Mouse (Mus musculus) natural killer cell, adult 2 months (primary cell): ENCODE measurements around the gene Apoh.

Experiments
- DNase-seq, 2 experiments: peaks; one replicate each; pipeline ENCODE4 v3.0.0; 2022; ENCODE audit warnings: low spot score in 2 of 2

The Apoh gene

GRCm38 (mm10) chr11:108333006-108333405 is 10.1 kb upstream of the Apoh start:
- no peak for DNase-seq

GRCm38 (mm10) chr11:108333583-108334379 is 9.4 kb upstream of the Apoh start:
- no peak for DNase-seq

DNA sequence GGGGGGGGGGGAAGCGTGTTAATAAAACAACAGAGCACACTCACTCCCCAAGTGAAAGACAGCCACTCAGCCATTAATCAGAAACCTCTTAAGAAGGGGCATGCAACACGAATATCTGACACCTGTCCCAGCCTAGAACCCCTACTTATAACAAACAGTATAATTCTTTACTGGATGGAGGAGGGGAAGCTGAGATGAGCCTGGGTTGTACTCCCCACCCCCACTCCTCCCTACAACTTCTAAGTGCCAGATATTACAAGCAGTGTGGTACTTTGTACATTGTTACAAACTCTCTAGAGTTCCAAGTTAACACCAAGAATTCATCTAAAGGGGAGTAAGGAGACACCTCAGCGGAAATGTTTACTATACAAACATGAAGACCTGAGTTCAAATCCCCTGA is 8.5 kb upstream of the Apoh start:
- DNase-seq = no peak

- no peak for DNase-seq
Observed at GRCm38 (mm10) chr11:108335536-108335935, 7.6 kb upstream of the Apoh start.

DNA sequence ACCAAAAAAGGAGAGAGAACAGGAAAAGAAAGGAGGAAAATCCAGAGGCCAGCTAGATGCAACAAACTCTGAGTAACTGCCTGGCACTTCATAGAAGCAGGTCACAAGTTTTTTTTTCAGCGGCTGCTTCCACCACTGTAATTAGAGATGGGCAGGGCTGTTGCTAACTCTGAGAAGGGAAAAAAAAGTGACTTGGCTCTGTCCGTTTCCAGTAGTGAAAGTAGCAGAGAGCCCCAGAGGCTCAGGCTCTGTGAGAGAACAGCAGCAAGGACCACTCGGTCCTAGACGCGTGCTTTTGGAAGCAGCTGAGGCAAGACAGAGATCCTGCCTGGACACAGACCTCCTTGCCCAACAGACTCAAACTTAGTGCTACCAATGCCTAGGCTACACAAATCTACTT is 6.7 kb upstream of the Apoh start:
- DNase-seq = no peak

GRCm38 (mm10) chr11:108340293-108340692 is 2.9 kb upstream of the Apoh start:
- DNase-seq = no peak

DNA sequence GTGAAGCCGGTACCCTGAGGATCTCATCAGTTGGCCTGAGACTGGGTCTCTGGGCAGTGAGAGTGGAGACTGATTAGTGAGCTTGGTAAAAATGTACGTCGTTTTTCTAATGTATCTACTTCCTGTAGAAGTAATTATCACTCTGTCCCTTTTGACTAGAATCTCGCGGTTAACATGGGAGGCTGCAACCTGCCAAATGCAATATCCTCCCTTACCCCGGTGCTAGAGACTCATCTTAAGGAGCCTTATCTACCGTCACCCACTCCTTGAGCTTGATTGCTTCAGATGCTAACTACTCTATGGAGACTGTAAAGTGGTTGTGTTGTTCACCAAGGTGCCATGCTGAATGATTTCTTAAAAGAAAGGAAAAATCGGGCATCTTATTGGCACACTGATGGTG is 1.4 kb upstream of the Apoh start:
- DNase-seq = no peak

DNA sequence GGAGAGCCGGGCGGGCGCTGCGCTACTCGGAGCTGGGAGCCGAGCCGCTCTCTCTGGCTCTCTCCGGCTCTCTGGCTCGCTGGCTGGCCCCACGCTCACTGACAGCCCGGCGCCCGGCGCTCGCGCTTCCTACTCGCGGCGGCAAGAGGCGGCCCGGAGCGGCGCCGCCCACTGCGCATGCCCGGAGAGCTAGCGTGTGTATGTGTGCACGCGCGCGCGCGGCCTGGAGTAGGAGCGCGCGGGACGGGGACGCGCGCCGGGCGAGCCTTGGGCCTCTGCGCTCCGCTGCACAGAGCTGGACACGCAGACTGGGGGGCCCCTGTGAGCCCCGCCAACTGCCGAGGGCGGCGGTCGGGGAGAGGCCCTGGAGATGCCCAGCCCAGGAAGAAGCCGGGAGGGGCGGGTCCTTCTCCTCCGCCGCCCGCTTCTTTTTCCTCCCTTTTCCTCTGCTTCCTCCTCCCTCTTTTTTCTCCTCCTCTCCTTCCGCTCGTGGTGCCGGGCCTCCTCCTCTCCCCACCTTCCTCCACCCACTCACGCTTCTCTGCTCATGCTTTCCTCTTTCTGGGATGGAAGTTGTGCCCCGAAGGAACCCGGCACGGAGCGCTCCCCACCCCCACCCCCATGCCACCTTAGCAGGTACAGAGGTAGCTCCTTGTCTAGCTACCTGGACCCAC is 772 bp downstream of the Apoh start, which contains the start of gene Prkca:
Gene Prkca (minus strand): TSS at position 140 of the 674 bp plus-strand sequence.
- DNase-seq = peak; percentile 84 to 88

DNA sequence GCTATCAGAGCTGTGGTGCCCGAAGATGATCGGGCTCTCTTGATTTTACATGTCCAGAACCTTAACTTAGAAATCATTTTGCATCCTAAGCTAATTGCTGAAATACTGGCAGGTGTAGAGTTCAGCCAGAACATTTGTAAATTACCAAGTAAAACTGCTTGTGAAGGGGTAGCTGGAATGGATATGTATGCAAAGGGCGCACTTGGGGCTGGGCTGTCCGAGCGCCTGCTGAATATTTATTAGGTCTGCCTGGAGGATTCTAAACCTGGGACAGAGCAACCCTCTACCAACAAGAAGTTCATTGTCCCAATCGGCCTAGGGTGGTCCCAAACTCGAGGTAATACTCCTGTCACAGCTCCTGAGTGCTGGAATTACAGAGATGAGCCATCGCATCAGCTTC is 1.6 kb downstream of the Apoh start:
- DNase-seq = no peak

GRCm38 (mm10) chr11:108345321-108345720 is 2.2 kb downstream of the Apoh start:
- DNase-seq = no peak

DNA sequence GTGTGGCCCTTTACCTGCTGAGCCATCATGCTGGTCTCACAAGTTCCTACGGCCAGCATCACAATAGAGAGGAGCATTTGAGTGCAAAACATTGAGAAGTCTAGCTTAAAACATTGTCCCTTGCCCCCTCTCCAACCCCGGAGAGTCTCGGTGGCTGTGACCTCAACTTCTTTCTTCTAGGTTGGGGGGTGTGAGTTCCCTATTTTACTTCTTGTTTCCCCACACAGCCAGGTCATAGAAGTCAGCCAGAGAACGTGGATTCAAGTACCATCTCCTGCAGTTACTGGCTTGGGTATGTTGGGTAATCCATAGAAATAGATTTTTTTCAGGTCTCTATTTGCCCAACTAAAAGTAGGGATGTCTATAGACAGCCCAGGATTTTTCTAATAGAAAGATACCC is 7.6 kb downstream of the Apoh start:
- no peak for DNase-seq

DNA sequence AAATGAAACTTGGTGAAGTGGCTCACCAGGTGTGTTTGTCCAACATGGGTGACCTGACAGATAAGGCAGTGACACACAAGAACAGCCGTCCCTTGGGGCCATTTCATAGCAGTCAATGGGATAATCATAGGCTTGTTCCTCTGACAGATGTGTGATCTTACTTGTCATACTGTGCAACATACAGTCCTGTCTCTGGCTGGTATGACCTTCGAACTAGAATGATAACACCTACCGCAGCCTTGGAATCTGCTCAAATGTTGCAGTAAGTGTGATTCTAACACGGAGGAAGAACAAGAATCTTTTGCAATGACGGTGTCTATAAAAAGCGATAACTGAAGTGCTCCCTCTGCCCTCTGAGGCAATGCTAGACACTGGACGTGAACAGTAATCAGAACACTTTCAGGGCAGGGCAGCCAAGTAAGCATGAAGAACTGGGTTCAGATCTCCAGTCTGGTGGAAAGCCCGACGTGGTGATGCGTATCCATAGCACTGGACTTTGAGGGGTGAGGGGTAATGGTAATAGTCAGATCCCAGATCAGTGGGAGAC is 9.8 kb downstream of the Apoh start:
- no peak for DNase-seq

GRCm38 (mm10) chr11:108356020-108356419 is 12.9 kb downstream of the Apoh start:
- DNase-seq = no peak

GRCm38 (mm10) chr11:108358911-108359310 is 15.8 kb downstream of the Apoh start:
- no peak for DNase-seq

DNA sequence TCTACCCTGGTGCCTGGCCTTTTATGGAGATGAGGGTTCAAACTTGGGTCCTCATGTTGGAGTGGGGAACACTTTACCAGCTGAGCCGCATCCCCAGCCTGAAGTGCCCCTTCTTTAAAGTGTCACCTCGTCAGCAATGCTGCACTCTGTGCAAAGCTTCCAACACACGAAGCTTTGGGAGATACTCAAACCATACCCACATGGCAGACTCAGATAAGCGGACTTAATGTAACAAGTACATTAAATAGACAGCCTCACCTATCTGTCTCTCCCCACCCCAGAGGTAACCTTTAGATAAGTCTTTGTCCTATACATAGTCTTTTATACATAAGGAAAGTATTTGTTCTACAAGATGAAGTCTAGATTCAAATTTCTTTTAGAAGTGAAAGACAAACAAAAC is 17.8 kb downstream of the Apoh start:
- DNase-seq = no peak

DNA sequence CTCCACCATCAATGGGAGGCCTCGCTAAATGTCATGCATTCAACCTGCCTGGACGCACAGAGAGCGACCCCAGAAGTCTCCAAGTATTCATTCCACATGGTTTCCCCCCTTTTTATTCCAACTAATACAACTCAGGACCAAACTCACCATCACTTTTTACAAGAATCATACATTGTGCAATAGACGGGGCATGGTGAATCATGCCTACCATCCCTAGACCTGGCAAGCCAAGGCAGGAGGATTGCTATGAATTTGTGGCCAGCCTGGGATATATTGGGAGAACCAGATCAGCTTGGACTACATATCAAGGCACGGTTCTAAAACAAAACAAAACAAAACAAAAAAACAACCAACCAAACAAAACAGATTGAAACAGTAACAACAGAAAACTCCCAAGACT is 19.8 kb downstream of the Apoh start:
- DNase-seq = no peak

GRCm38 (mm10) chr11:108363991-108364390 is 20.8 kb downstream of the Apoh start:
- no peak for DNase-seq

GRCm38 (mm10) chr11:108364945-108365589 is 21.9 kb downstream of the Apoh start:
- DNase-seq = no peak

DNA sequence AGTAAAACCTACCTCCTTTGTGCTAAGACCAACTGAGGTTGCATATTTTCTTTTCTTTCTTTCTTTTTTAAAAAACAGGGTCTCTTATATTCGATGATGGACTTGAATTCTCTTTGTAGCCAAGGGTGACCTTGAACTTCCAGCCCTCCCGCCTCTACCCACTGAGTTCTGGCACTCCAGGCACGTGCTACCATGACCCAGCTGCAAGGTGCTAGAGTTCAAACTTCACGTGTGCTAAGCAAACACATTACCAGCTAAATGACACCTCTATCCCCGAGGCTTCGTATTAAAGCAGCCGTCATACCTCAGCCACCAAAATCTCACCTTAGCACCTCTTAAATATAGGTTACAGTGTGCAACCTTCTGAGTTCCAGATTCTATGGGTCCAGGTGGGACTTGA is 22.4 kb downstream of the Apoh start:
- DNase-seq = no peak

GRCm38 (mm10) chr11:108367046-108367445 is 23.9 kb downstream of the Apoh start:
- DNase-seq = no peak

DNA sequence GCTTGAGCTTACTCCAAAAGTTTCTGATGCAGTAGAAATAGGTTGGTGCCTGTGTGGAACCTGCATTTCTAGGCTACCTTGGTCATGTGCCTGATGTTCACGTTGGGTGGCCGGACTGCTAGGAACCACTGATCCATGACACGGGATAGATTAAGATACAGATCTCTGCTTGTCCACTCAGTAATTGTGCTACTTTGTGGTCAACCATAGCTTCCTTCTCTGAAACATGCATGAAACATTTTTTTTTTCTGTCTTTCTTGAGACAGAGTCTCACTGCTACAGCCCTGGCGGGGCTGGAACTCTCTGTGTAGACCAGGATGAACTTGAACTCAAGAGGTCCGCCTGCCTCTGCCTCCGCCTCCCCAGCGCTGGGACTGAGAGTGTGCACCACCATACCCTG is 33.7 kb downstream of the Apoh start:
- DNase-seq = no peak

GRCm38 (mm10) chr11:108377680-108378362 is 34.7 kb downstream of the Apoh start:
- peak; percentile 46 to 69 for DNase-seq
